ENCODE assay signal across 10 mouse cellular contexts in genomic region chr15:25886581-25887011, GRCm38 (mm10). TPM values are rescaled to one million over a fixed set of nuclear protein-coding genes. Genes with fewer than 3 reads are reported as not detected.
DNase-seq lines count a peak whose midpoint lies in the region; ATAC-seq and TF ChIP-seq lines count a peak whose summit lies in the region.
"Had no signal": no experiment of that assay in that cellular context is flagged by ENCODE, and none has a peak within 500 bp of the region (broad histone marks: within the 10 kb centered on the region; RNA-seq: fewer than 3 reads in every experiment).

No protein-coding gene starts in this region.

- H3K9me3 ChIP-seq in lung, postnatal 0 days (ENCODE audit: low read length): no peaks in the 10 kb centered on the region
- H3K9me3 ChIP-seq: liver, embryonic 15.5 days had no signal

- 53% methylated on average over 6 of the region's 6 CpGs for WGBS in lung, postnatal 0 days

- no peak overlapping the region for H3K4me2 ChIP-seq in lung, postnatal 0 days (replicated peaks; ENCODE audit: low read depth, low read length)
- H3K4me2 ChIP-seq: liver, embryonic 15.5 days had no signal

- peak; percentile 32 for ATAC-seq in frontal cortex, adult (ENCODE audit: low TSS enrichment)
- peak; percentile 82 for ATAC-seq in lung, postnatal 0 days

- H3K9ac ChIP-seq in lung, postnatal 0 days (replicated peaks; ENCODE audit: low read depth): no peak overlapping the region
- H3K9ac ChIP-seq: liver, embryonic 15.5 days had no signal

- no peak overlapping the region for H3K4me3 ChIP-seq in lung, postnatal 0 days (ENCODE audit: low read depth, low read length)
- H3K4me3 ChIP-seq: liver, embryonic 15.5 days had no signal

- no peaks in the 10 kb centered on the region for H3K4me1 ChIP-seq in lung, postnatal 0 days (ENCODE audit: insufficient read depth, low read depth, low read length)

- no peak overlapping the region for H3K27ac ChIP-seq in lung, postnatal 0 days (ENCODE audit: low read length)
- H3K27ac ChIP-seq: liver, embryonic 15.5 days had no signal

- TF ChIP-seq CTCF in lung, postnatal 0 days (IDR thresholded peaks at IDR 0.05): no peak

- no peak for DNase-seq in frontal cortex, postnatal 25 days (ENCODE audit: low spot score in 2 of 2)
- DNase-seq in cerebellum, postnatal 14 days: peak; percentile 51 to 62
- peak; percentile 90 for DNase-seq in kidney, postnatal 14 days
- DNase-seq in lung, postnatal 0 days (ENCODE audit: low spot score): peak; percentile 85
- no peak for DNase-seq in spleen, postnatal 4 days (ENCODE audit: low spot score in 2 of 2)
- no peak for DNase-seq in urinary bladder, adult 18-20 months (ENCODE audit: low spot score in 2 of 2)
- no peak for DNase-seq in spleen, postnatal 36 days (ENCODE audit: low spot score in 2 of 2)

- peak; percentile 77 for TF ChIP-seq EP300 in lung, postnatal 0 days (IDR thresholded peaks at IDR 0.05)

- no peaks in the 10 kb centered on the region for H3K27me3 ChIP-seq in lung, postnatal 0 days (replicated peaks; ENCODE audit: insufficient read depth, low read length)
- H3K27me3 ChIP-seq: CH12.LX; liver, embryonic 15.5 days had no signal

- H3K36me3 ChIP-seq in lung, postnatal 0 days (ENCODE audit: insufficient read depth, low read length): no peaks in the 10 kb centered on the region
- H3K36me3 ChIP-seq: liver, embryonic 15.5 days had no signal

RNA-seq across cellular contexts. Expression of gene Retreg1, which starts 43.6 kb away (rescaled TPM):
- 36.2 and 36.8 TPM in 2 replicates for polyA plus RNA-seq in lung, postnatal 0 days (2015; fragmentation: Nextera tagmentation; extraction: Ambion mirVana)

Comparison
In these comparisons a context has a peak if more than half of its experiments do, and no peak if none do; other contexts are left out.
1. DNase-seq: peak in cerebellum, postnatal 14 days (2 of 2), kidney, postnatal 14 days (single experiment) and lung, postnatal 0 days (single experiment); none in frontal cortex, postnatal 25 days (0 of 2), spleen, postnatal 4 days (0 of 2), urinary bladder, adult 18-20 months (0 of 2) and spleen, postnatal 36 days (0 of 2).